Mouse (Mus musculus): ENCODE results near the gene Gli3.
A peak's percentile ranks its signal among the peaks of the same experiment; 100 is the strongest.

Gene Gli3

GRCm38 (mm10) chr13:15670144-15670961, 207.3 kb downstream of the Gli3 start:
- no peak for DNase-seq

- DNase-seq: no peak
These were observed 207.9 kb downstream of the Gli3 start for GRCm38 (mm10) chr13:15670962-15671313.

- DNase-seq: no peak
These were observed 212.4 kb downstream of the Gli3 start for GRCm38 (mm10) chr13:15675480-15675879.

- DNase-seq: peak; percentile 3
These were observed 214.2 kb downstream of the Gli3 start for GRCm38 (mm10) chr13:15677106-15677760.

GRCm38 (mm10) chr13:15681530-15681929, 218.5 kb downstream of the Gli3 start:
- no peak for DNase-seq

GRCm38 (mm10) chr13:15683006-15683405, 220.0 kb downstream of the Gli3 start:
- no peak for DNase-seq

- DNase-seq: no peak
These were observed 225.2 kb downstream of the Gli3 start for GRCm38 (mm10) chr13:15688074-15688825.

GRCm38 (mm10) chr13:15688826-15689501, 225.9 kb downstream of the Gli3 start:
- no peak for DNase-seq

GRCm38 (mm10) chr13:15691751-15692464, 228.9 kb downstream of the Gli3 start:
- DNase-seq: no peak

- DNase-seq: no peak
These were observed 229.4 kb downstream of the Gli3 start for GRCm38 (mm10) chr13:15692465-15692809.

GRCm38 (mm10) chr13:15698284-15698683, 235.2 kb downstream of the Gli3 start:
- peak; percentile 34 for DNase-seq

- no peak for DNase-seq
These were observed 236.1 kb downstream of the Gli3 start for GRCm38 (mm10) chr13:15699116-15699515.

- no peak for DNase-seq
These were observed 241.6 kb downstream of the Gli3 start for GRCm38 (mm10) chr13:15704669-15705068.

GRCm38 (mm10) chr13:15707481-15707881, 244.4 kb downstream of the Gli3 start:
- DNase-seq: no peak

- no peak for DNase-seq
These were observed 250.5 kb downstream of the Gli3 start for GRCm38 (mm10) chr13:15713486-15713885.

- DNase-seq: no peak
These were observed 251.3 kb downstream of the Gli3 start for GRCm38 (mm10) chr13:15714331-15714725.

GRCm38 (mm10) chr13:15714726-15715437, 251.8 kb downstream of the Gli3 start:
- peak; percentile 53 for DNase-seq

GRCm38 (mm10) chr13:15721446-15721845, 258.4 kb downstream of the Gli3 start:
- DNase-seq: no peak

- DNase-seq: no peak
These were observed 259.8 kb downstream of the Gli3 start for GRCm38 (mm10) chr13:15722766-15723379.

GRCm38 (mm10) chr13:15724723-15725122, 261.7 kb downstream of the Gli3 start:
- no peak for DNase-seq

- DNase-seq: peak; percentile 67
These were observed 278.7 kb downstream of the Gli3 start for GRCm38 (mm10) chr13:15741771-15742170.

All from right cerebral cortex, adult 18-20 months (tissue).